Mouse (Mus musculus) thymus, postnatal 0 days (tissue): ENCODE data around the gene Ngfr. TPM values are rescaled to one million over a fixed set of nuclear protein-coding genes. Genes with fewer than 3 reads are reported as not detected.

ENCODE experiments used
- DNase-seq: peaks from one replicate; pipeline ENCODE4 v3.0.0-alpha.2; 2015; ENCODE audit warnings: low spot score
- polyA plus RNA-seq: library from polyadenylated mRNA; unstranded; fragments of >200 nt; fragmentation: Nextera tagmentation; extraction: Ambion mirVana; gene quantifications from 2 replicates; pipeline ENCODE4 v1.2.1, GENCODE M21; 2015

Ngfr gene
- polyA plus RNA-seq, 1 experiment from 2014 or later, result 1.2 TPM

DNA sequence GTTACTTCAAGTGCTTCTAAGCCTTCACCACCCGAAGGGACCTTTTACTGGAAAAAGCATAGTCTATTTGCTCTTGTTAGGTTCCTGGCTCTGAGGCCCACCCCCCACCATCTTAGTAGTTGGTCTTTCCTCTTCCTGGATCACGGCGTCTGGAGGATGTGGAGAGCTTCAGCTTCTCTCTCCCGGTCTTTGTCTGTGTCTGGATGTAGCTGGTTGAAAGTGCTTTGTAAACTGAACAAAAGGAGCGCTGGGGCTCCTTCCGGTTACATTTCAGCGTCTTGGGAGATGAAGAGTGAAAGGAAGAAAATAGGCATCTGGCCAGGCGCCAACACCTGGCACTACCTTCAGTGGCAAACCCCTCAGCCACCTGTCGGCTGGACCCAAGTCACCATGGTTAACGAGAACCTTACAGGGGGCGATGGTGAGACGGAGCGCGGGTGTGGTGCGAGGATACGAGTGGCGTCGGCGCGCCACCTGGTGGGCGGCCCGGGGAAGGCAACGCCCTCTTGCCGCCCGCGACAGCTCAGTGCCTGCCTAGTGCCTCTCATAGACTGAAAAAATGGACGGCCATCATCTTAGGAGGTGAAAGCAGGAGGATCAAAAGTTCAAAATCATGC, 67.0 kb downstream of the Ngfr start:
- peak; percentile 91 for DNase-seq

DNA sequence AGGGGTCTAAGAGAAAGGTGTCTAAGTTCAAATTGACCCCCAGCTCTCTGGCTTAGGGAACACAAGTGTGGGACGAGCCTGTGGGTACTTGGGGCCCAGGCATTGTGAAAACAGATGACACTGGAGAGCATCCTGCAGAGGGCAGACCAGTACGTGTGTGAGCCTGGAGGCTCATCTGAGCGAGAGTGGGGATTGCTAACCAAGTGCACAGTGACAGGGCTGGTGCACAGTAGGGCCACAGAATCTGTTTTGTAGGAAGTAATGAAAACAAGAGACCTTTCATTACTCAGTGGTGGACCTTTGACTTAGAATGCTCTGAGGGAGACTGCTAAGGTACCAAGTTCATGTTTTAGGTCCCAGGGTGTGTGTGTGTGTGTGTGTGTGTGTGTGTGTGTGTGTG, 67.5 kb downstream of the Ngfr start:
- no peak for DNase-seq

DNA sequence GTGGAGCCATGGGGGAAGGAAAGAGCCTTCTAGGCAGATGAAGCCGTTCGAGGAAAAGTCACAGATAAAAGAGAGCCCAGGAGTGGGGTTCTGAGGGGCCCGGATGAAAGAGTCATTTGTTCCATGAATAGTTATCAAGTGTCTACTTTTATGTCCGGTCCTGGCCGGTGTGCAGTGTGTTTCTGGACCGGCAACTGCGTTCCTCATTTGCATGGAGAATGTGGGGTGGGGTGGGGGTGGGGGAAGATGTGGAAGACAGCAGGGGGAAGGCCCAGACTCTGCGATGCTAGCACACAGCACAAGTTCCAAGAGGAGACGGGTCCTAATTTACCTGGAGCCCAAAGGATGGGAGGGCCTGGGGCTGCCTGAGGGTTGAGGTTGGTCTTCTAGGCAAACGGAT, 68.2 kb downstream of the Ngfr start:
- DNase-seq, result no peak

Other genes with a start within 250 kb of the Ngfr start
- 93.1 and 95.3 TPM in 2 replicates for gene Slc35b1, start 203.0 kb downstream of the Ngfr start, polyA plus RNA-seq
- gene Spop, start 173.7 kb downstream of the Ngfr start, polyA plus RNA-seq, result 120 and 142 TPM in 2 replicates
- 0.09 TPM in 1 of 2 replicates, not detected in the other for gene Nxph3, start 73.2 kb downstream of the Ngfr start, polyA plus RNA-seq
- gene Phb, start 79.2 kb upstream of the Ngfr start, polyA plus RNA-seq, result 175 and 194 TPM in 2 replicates
- gene Zfp652, start 124.9 kb upstream of the Ngfr start, polyA plus RNA-seq, result 11.9 and 14.9 TPM in 2 replicates
- gene B130006D01Rik, start 135.9 kb upstream of the Ngfr start, polyA plus RNA-seq, result 0.36 and 1.0 TPM in 2 replicates
- gene Phospho1, start 236.8 kb upstream of the Ngfr start, polyA plus RNA-seq, result 0.36 and 0.46 TPM in 2 replicates
- 92.9 and 111 TPM in 2 replicates for gene Gngt2, start 249.5 kb upstream of the Ngfr start, polyA plus RNA-seq